ENCODE assay signal across 7 mouse cellular contexts in genomic region chr9:109081749-109082123, GRCm38 (mm10). TPM values are rescaled to one million over a fixed set of nuclear protein-coding genes. Genes with fewer than 3 reads are reported as not detected.
A peak's percentile ranks its signal among the peaks of the same experiment; 100 is the strongest.
DNase-seq lines count a peak whose midpoint lies in the region; ATAC-seq and TF ChIP-seq lines count a peak whose summit lies in the region.

No protein-coding gene starts in this region.

- ATAC-seq in neural tube, embryonic 11.5 days (ENCODE audit: insufficient read depth, low FRiP score, low TSS enrichment), result no peak
- ATAC-seq in limb, embryonic 14.5 days (ENCODE audit: low FRiP score, low read depth), result no peak
- peak; percentile 13; the same call in 1 of the 2 replicates for ATAC-seq in stomach, postnatal 0 days (ENCODE audit: low FRiP score, low TSS enrichment)

- H3K9me3 ChIP-seq in neural tube, embryonic 11.5 days (ENCODE audit: control insufficient read depth, low read length), result no peaks in the 10 kb centered on the region
- H3K9me3 ChIP-seq in forebrain, embryonic 10.5 days, result no peaks in the 10 kb centered on the region
- H3K9me3 ChIP-seq in limb, embryonic 14.5 days (ENCODE audit: control insufficient read depth, low read length), result no peaks in the 10 kb centered on the region
- no peaks in the 10 kb centered on the region for H3K9me3 ChIP-seq in stomach, postnatal 0 days (ENCODE audit: control insufficient read depth, low read length)

- no peak for TF ChIP-seq EP300 in stomach, postnatal 0 days (optimal IDR thresholded peaks at IDR 0.05)

- peak overlapping the region; percentile 84 for H3K4me3 ChIP-seq in neural tube, embryonic 11.5 days (ENCODE audit: low read depth, low read length)
- peak overlapping the region; percentile 91 for H3K4me3 ChIP-seq in forebrain, embryonic 10.5 days
- H3K4me3 ChIP-seq in limb, embryonic 14.5 days (replicated peaks; ENCODE audit: low read length), result peak overlapping the region; percentile 74
- peak overlapping the region; percentile 60 for H3K4me3 ChIP-seq in stomach, postnatal 0 days (ENCODE audit: low read depth, low read length)

- WGBS in neural tube, embryonic 11.5 days, result 6% methylated on average over 11 of the region's 11 CpGs
- 9% methylated on average over 11 of the region's 11 CpGs for WGBS in forebrain, embryonic 10.5 days
- 7% methylated on average over 11 of the region's 11 CpGs for WGBS in limb, embryonic 14.5 days
- 2% methylated on average over 11 of the region's 11 CpGs for WGBS in stomach, postnatal 0 days

- no peaks in the 10 kb centered on the region for H3K27me3 ChIP-seq in neural tube, embryonic 11.5 days (ENCODE audit: control insufficient read depth, insufficient read depth, low read length)
- no peaks in the 10 kb centered on the region for H3K27me3 ChIP-seq in forebrain, embryonic 10.5 days (ENCODE audit: poor library complexity, severe bottlenecking)
- H3K27me3 ChIP-seq in limb, embryonic 14.5 days (ENCODE audit: control insufficient read depth, insufficient read depth, low read length), result no peaks in the 10 kb centered on the region
- no peaks in the 10 kb centered on the region for H3K27me3 ChIP-seq in stomach, postnatal 0 days (ENCODE audit: control insufficient read depth, insufficient read depth, low read length)

- no peak for TF ChIP-seq POLR2A in limb, embryonic 14.5 days (IDR thresholded peaks at IDR 0.05; ENCODE audit: borderline replicate concordance, extremely low read depth, insufficient read depth, insufficient read length)

- no peak for DNase-seq in neural tube, embryonic 11.5 days (ENCODE audit: low spot score)
- no peak for DNase-seq in neural tube, embryonic 10.5 days (ENCODE audit: extremely low spot score, low spot score)
- no peak for DNase-seq in forebrain, embryonic 10.5 days (ENCODE audit: extremely low spot score, low spot score)
- DNase-seq in limb, embryonic 14.5 days (ENCODE audit: low spot score), result no peak
- DNase-seq in stomach, postnatal 0 days (ENCODE audit: low spot score), result peak; percentile 24
- no peak for DNase-seq in cerebellum, postnatal 25 days
- no peak for DNase-seq in spleen, postnatal 14 days (ENCODE audit: low spot score in 2 of 2)

- peaks cover 9% of the 10 kb centered on the region for H3K4me1 ChIP-seq in neural tube, embryonic 11.5 days (ENCODE audit: control insufficient read depth, insufficient read depth, low read length)
- H3K4me1 ChIP-seq in forebrain, embryonic 10.5 days, result peaks cover 31% of the 10 kb centered on the region
- peaks cover 5% of the 10 kb centered on the region; the same call in 1 of the 2 replicates for H3K4me1 ChIP-seq in limb, embryonic 14.5 days (ENCODE audit: control insufficient read depth, insufficient read depth, low read length)
- H3K4me1 ChIP-seq in stomach, postnatal 0 days (replicated peaks; ENCODE audit: control insufficient read depth, insufficient read depth), result no peaks in the 10 kb centered on the region

- peak overlapping the region; percentile 27; the same call in 1 of the 2 replicates for H3K27ac ChIP-seq in neural tube, embryonic 11.5 days (ENCODE audit: low read depth, low read length)
- H3K27ac ChIP-seq in forebrain, embryonic 10.5 days, result peak overlapping the region; percentile 93
- 0 out of 2 replicates have a peak overlapping the region, but pooled peaks have one; percentile 45 for H3K27ac ChIP-seq in limb, embryonic 14.5 days (replicated peaks; ENCODE audit: low read depth, low read length)
- H3K27ac ChIP-seq in stomach, postnatal 0 days (replicated peaks), result peak overlapping the region; percentile 50

- peak overlapping the region; percentile 80 for H3K9ac ChIP-seq in neural tube, embryonic 11.5 days (ENCODE audit: low read length)
- H3K9ac ChIP-seq in limb, embryonic 14.5 days (ENCODE audit: low read depth, low read length, severe bottlenecking), result peak overlapping the region; percentile 80
- H3K9ac ChIP-seq in stomach, postnatal 0 days (ENCODE audit: low read length), result peak overlapping the region; percentile 68

- peak overlapping the region; percentile 95 for H3K4me2 ChIP-seq in neural tube, embryonic 11.5 days (ENCODE audit: low read depth)
- H3K4me2 ChIP-seq in limb, embryonic 14.5 days (replicated peaks; ENCODE audit: low read depth, low read length, severe bottlenecking), result peak overlapping the region; percentile 74
- H3K4me2 ChIP-seq in stomach, postnatal 0 days (replicated peaks; ENCODE audit: low read depth), result peak overlapping the region; percentile 65

- no peaks in the 10 kb centered on the region for H3K36me3 ChIP-seq in neural tube, embryonic 11.5 days (ENCODE audit: control insufficient read depth, insufficient read depth, low read length)
- peaks cover 31% of the 10 kb centered on the region for H3K36me3 ChIP-seq in forebrain, embryonic 10.5 days (replicated peaks)
- peaks cover 14% of the 10 kb centered on the region for H3K36me3 ChIP-seq in limb, embryonic 14.5 days (ENCODE audit: control insufficient read depth, insufficient read depth, low read length)
- H3K36me3 ChIP-seq in stomach, postnatal 0 days (ENCODE audit: control insufficient read depth, insufficient read depth, low read length), result no peaks in the 10 kb centered on the region

- TF ChIP-seq CTCF in stomach, postnatal 0 days (IDR thresholded peaks at IDR 0.05; ENCODE audit: low read depth), result no peak

RNA-seq across cellular contexts. Expression of gene Ccdc51, which starts 0.6 kb away (rescaled TPM):
- 13.4 and 15.1 TPM in 2 replicates for polyA plus RNA-seq in neural tube, embryonic 11.5 days (2014; fragmentation: Nextera tagmentation; extraction: Ambion mirVana)
- polyA plus RNA-seq in forebrain, embryonic 10.5 days (2016; fragmentation: Nextera tagmentation; extraction: Ambion mirVana), result 13.3 and 14.7 TPM in 2 replicates
- 9.0 and 9.1 TPM in 2 replicates for polyA plus RNA-seq in limb, embryonic 14.5 days (2012; rRNA removed)
- 13.5 and 15.3 TPM in 2 replicates for polyA plus RNA-seq in limb, embryonic 14.5 days (2014; fragmentation: Nextera tagmentation; extraction: Ambion mirVana)
- 8.9 and 9.9 TPM in 2 replicates for polyA plus RNA-seq in stomach, postnatal 0 days (2015; fragmentation: Nextera tagmentation; extraction: Ambion mirVana)

RNA-seq across cellular contexts. Expression of gene Tma7, which starts 0.7 kb away (rescaled TPM):
- polyA plus RNA-seq in neural tube, embryonic 11.5 days (2014; fragmentation: Nextera tagmentation; extraction: Ambion mirVana), result 719 and 756 TPM in 2 replicates
- polyA plus RNA-seq in forebrain, embryonic 10.5 days (2016; fragmentation: Nextera tagmentation; extraction: Ambion mirVana), result 793 and 804 TPM in 2 replicates
- polyA plus RNA-seq in limb, embryonic 14.5 days (2012; rRNA removed), result 122 and 191 TPM in 2 replicates
- 658 and 664 TPM in 2 replicates for polyA plus RNA-seq in limb, embryonic 14.5 days (2014; fragmentation: Nextera tagmentation; extraction: Ambion mirVana)
- 416 and 424 TPM in 2 replicates for polyA plus RNA-seq in stomach, postnatal 0 days (2015; fragmentation: Nextera tagmentation; extraction: Ambion mirVana)

RNA-seq across cellular contexts. Expression of gene Atrip, which starts 7.8 kb away (rescaled TPM):
- 25.3 and 26.4 TPM in 2 replicates for polyA plus RNA-seq in neural tube, embryonic 11.5 days (2014; fragmentation: Nextera tagmentation; extraction: Ambion mirVana)
- polyA plus RNA-seq in forebrain, embryonic 10.5 days (2016; fragmentation: Nextera tagmentation; extraction: Ambion mirVana), result 34.9 and 35.0 TPM in 2 replicates
- 30.5 and 40.3 TPM in 2 replicates for polyA plus RNA-seq in limb, embryonic 14.5 days (2012; rRNA removed)
- 22.2 and 25.1 TPM in 2 replicates for polyA plus RNA-seq in limb, embryonic 14.5 days (2014; fragmentation: Nextera tagmentation; extraction: Ambion mirVana)
- polyA plus RNA-seq in stomach, postnatal 0 days (2015; fragmentation: Nextera tagmentation; extraction: Ambion mirVana), result 10.8 and 11.3 TPM in 2 replicates

RNA-seq across cellular contexts. Expression of gene Plxnb1, which starts 13.5 kb away (rescaled TPM):
- polyA plus RNA-seq in neural tube, embryonic 11.5 days (2014; fragmentation: Nextera tagmentation; extraction: Ambion mirVana), result 18.3 and 19.1 TPM in 2 replicates
- polyA plus RNA-seq in forebrain, embryonic 10.5 days (2016; fragmentation: Nextera tagmentation; extraction: Ambion mirVana), result 27.0 and 28.9 TPM in 2 replicates
- 31.0 and 36.8 TPM in 2 replicates for polyA plus RNA-seq in limb, embryonic 14.5 days (2012; rRNA removed)
- 8.2 and 10.0 TPM in 2 replicates for polyA plus RNA-seq in limb, embryonic 14.5 days (2014; fragmentation: Nextera tagmentation; extraction: Ambion mirVana)
- 3.0 and 3.7 TPM in 2 replicates for polyA plus RNA-seq in stomach, postnatal 0 days (2015; fragmentation: Nextera tagmentation; extraction: Ambion mirVana)

RNA-seq across cellular contexts. Expression of gene Trex1, which starts 22.2 kb away (rescaled TPM):
- 6.9 and 7.8 TPM in 2 replicates for polyA plus RNA-seq in neural tube, embryonic 11.5 days (2014; fragmentation: Nextera tagmentation; extraction: Ambion mirVana)
- 7.6 and 9.1 TPM in 2 replicates for polyA plus RNA-seq in forebrain, embryonic 10.5 days (2016; fragmentation: Nextera tagmentation; extraction: Ambion mirVana)
- 33.5 and 50.8 TPM in 2 replicates for polyA plus RNA-seq in limb, embryonic 14.5 days (2012; rRNA removed)
- 12.5 and 13.7 TPM in 2 replicates for polyA plus RNA-seq in limb, embryonic 14.5 days (2014; fragmentation: Nextera tagmentation; extraction: Ambion mirVana)
- 13.3 and 15.8 TPM in 2 replicates for polyA plus RNA-seq in stomach, postnatal 0 days (2015; fragmentation: Nextera tagmentation; extraction: Ambion mirVana)

Comparison
In these comparisons a context has a peak if more than half of its experiments do, and no peak if none do; other contexts are left out.
1. H3K27ac ChIP-seq: peak in every context shown above with its lines; median percentile 93 in forebrain, embryonic 10.5 days; 50 in stomach, postnatal 0 days; 45 in limb, embryonic 14.5 days; 27 in neural tube, embryonic 11.5 days.